Mouse (Mus musculus) forebrain, embryonic 14.5 days (tissue): ENCODE measurements around the gene Pigk. TPM values are rescaled to one million over a fixed set of nuclear protein-coding genes. Genes with fewer than 3 reads are reported as not detected.
A peak's percentile ranks its signal among the peaks of the same experiment; 100 is the strongest.

ENCODE experiments used
- ATAC-seq: fragments of 200-750 bp; cut with Nextera tagmentation; 2 replicates; pipeline ENCODE4 v1.8.0; 2017; ENCODE audit warnings: mild to moderate bottlenecking, moderate library complexity
- DNase-seq: peaks from one replicate; pipeline ENCODE4 v3.0.0-alpha.2; 2015; ENCODE audit warnings: low spot score
- H3K27ac ChIP-seq: fragments of 300-500 bp; sonication (generic); 2 replicates; pipeline ENCODE4 v1.5.1; 2014; ENCODE audit warnings: low read depth, mild to moderate bottlenecking, control low read depth, low read length, moderate library complexity
- H3K27me3 ChIP-seq: fragments of 300-500 bp; sonication (generic); replicated peaks from 2 replicates; pipeline ENCODE4 v1.6.1; 2014; ENCODE audit warnings: low read length, control low read depth, mixed read lengths; ENCODE audit not compliant: control insufficient read depth, insufficient read depth
- H3K36me3 ChIP-seq: fragments of 300-500 bp; sonication (generic); 2 replicates; pipeline ENCODE4 v1.6.1; 2014; ENCODE audit warnings: low read length, control low read depth; ENCODE audit not compliant: control insufficient read depth, insufficient read depth
- H3K4me1 ChIP-seq: fragments of 300-500 bp; sonication (generic); 2 replicates; pipeline ENCODE4 v1.6.1; 2014; ENCODE audit warnings: antibody characterized with exemption, low read length, control low read depth; ENCODE audit not compliant: control insufficient read depth, insufficient read depth
- H3K4me2 ChIP-seq: fragments of 300-500 bp; sonication (generic); 2 replicates; pipeline ENCODE4 v1.6.1; 2014; ENCODE audit warnings: mild to moderate bottlenecking, control low read depth, low read length
- H3K4me3 ChIP-seq: fragments of 300-500 bp; sonication (generic); 2 replicates; pipeline ENCODE4 v1.5.1; 2014; ENCODE audit warnings: low read depth, low read length, control low read depth
- H3K9ac ChIP-seq: fragments of 300-500 bp; sonication (generic); 2 replicates; pipeline ENCODE4 v1.6.1; 2014; ENCODE audit warnings: mild to moderate bottlenecking, low read length, control low read depth, moderate library complexity
- H3K9me3 ChIP-seq: fragments of 300-500 bp; sonication (generic); replicated peaks from 2 replicates; pipeline ENCODE4 v1.6.1; 2016; ENCODE audit warnings: low read length, control low read depth, mixed read lengths; ENCODE audit not compliant: control insufficient read depth
- WGBS: fragments of 180-500 bp; shearing (Covaris S2); extraction: QIAGEN DNeasy Blood & Tissue Kit; methylation state at CpG from one replicate; pipeline ENCODE4 v1.1.7; 2014; 5-methylcytosine and 5-hydroxymethylcytosine counted together
- polyA plus RNA-seq: library from polyadenylated mRNA; unstranded; fragments of >200 nt; fragmentation: Nextera tagmentation; extraction: Ambion mirVana; gene quantifications from 2 replicates; pipeline ENCODE4 v1.2.1, GENCODE M21; 2014

Gene Pigk
- polyA plus RNA-seq, 1 experiment from 2014 or later: 34.0 TPM

DNA sequence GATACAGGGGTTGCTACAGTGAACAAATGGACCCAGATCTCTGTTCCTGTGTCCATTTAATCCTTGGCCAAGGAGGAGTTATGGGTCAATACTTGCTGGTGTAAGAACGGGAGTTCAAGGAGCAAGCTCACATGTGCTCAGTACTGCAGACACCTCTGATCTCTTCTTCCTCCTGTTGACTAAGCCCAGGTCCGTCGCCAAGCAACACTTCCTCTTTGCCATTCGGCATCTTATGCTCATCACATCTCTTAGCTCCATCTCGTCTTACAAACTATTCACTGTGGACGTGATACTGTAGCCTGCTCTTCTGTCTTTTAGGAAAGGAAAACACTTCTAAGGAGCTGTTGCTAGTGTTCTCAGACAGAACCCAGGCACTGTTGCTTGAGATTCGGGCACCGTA, 203.7 kb downstream of the Pigk start:
- Histone ChIP-seq H3K4me3 (no peak overlapping the region), H3K27me3 (no peaks in the 10 kb centered on the region), H3K4me1 (no peaks in the 10 kb centered on the region), H3K9me3 (no peaks in the 10 kb centered on the region), H3K9ac (no peak overlapping the region), H3K4me2 (no peak overlapping the region), H3K36me3 (no peaks in the 10 kb centered on the region), H3K27ac (no peak overlapping the region)
- WGBS: 86% methylated on average over 8 of the region's 8 CpGs
- ATAC-seq: no peak
- DNase-seq: no peak

DNA sequence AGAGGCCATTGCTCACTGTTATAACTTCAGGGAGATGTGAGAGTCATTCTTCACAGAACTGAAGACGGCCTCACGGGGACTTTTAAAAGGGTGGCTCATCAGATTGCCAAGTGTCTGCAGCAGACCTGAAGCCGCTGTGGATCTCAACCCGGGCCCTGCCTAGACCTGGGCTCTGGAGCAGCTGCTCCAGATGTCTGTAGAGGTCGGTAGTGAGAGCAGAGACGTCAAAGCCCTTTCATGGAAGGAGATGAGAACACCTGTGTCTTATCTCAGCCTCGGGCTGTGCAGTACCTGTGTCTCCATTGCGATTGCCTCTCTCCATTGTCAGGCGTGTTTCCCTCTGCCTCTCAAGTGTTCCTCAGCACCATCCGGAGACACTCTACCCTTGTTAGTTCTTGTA, 205.2 kb downstream of the Pigk start:
- no peaks in the 10 kb centered on the region for H3K4me1 ChIP-seq
- H3K9me3 ChIP-seq: no peaks in the 10 kb centered on the region
- no peak overlapping the region for H3K9ac ChIP-seq
- ATAC-seq (no peak), DNase-seq (no peak)
- H3K4me3 ChIP-seq: no peak overlapping the region
- no peaks in the 10 kb centered on the region for H3K27me3 ChIP-seq
- no peaks in the 10 kb centered on the region for H3K36me3 ChIP-seq
- H3K27ac ChIP-seq: no peak overlapping the region
- WGBS: 81% methylated on average over 10 of the region's 10 CpGs
- no peak overlapping the region for H3K4me2 ChIP-seq

DNA sequence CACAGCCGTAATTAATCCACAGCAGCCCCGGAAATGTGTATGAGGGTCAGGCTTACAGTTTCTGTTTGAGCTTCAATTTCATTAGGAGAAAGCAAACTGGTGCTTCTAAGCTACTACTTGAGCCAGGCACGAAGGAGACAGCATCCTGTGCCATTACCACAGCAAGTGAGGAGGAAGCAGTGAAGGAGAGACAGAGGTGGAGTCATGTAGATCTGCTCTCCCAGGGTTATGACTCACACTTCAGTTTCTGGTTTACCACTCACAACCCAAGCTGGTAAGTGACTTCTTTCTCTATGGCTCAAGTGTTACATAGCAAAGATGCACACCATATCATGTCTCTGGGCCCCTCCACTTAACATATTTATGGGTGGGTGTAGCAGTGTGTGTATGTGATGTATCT, 206.5 kb downstream of the Pigk start:
- 87% methylated on average over 3 of the region's 3 CpGs for WGBS

DNA sequence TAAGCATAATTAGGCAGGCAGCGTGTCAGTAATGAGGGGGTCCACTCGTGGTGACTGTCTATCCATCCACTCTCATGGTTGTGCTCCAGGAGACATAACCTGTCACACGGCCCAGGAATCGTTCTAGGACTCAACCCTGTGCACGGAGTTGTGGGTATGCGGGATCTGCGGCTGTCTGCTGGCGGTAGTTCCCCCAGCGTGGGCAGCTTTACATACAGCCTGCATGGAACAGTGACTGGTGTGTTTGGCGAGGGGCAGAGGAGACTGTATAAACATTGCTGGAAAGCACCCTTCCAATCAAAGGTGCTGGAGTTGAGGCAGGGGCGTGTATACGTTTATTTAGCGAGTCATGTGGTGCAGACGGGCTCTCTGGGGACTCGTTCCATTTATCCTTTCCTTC, 209.6 kb downstream of the Pigk start:
- H3K9me3 ChIP-seq: no peaks in the 10 kb centered on the region
- peaks cover 7% of the 10 kb centered on the region for H3K4me1 ChIP-seq
- WGBS: 78% methylated on average over 15 of the region's 15 CpGs
- H3K9ac ChIP-seq: no peak overlapping the region
- H3K36me3 ChIP-seq: no peaks in the 10 kb centered on the region
- H3K4me2 ChIP-seq: no peak overlapping the region
- DNase-seq (no peak), ATAC-seq (peak; percentile 38; the same call in 1 of the 2 replicates)
- H3K4me3 ChIP-seq: no peak overlapping the region
- no peaks in the 10 kb centered on the region for H3K27me3 ChIP-seq
- H3K27ac ChIP-seq: no peak overlapping the region

More for the DNA sequence above, 206.5 kb downstream of the Pigk start:
- no peaks in the 10 kb centered on the region for H3K4me1 ChIP-seq
- no peak overlapping the region for H3K27ac ChIP-seq
- no peak for ATAC-seq
- H3K4me2 ChIP-seq: no peak overlapping the region
- no peaks in the 10 kb centered on the region for H3K36me3 ChIP-seq
- no peaks in the 10 kb centered on the region for H3K9me3 ChIP-seq
- no peak overlapping the region for H3K4me3 ChIP-seq
- H3K27me3 ChIP-seq: no peaks in the 10 kb centered on the region
- no peak for DNase-seq
- no peak overlapping the region for H3K9ac ChIP-seq

DNA sequence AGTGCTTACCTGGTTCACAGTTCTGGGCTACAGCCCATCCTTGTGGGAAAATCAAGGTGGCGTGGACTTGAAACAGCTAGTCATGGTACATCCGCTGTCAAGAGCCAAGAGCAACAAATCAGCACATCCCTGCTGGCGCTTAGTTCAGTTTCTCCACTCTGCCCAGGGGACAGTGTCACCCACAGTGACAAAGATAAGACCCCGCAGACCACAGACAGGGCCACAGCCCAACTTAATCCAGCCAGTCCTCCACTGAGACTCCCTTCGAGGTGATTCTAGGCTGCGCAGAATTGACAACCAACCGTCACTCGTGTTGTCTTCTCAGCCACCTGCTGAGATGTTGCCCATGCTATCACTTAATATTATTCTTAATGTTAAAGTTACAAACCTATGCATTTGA, 211.5 kb downstream of the Pigk start:
- Histone ChIP-seq H3K4me3 (no peak overlapping the region), H3K4me1 (peaks cover 10% of the 10 kb centered on the region), H3K27me3 (no peaks in the 10 kb centered on the region), H3K9me3 (no peaks in the 10 kb centered on the region), H3K36me3 (no peaks in the 10 kb centered on the region), H3K27ac (no peak overlapping the region), H3K9ac (no peak overlapping the region), H3K4me2 (no peak overlapping the region)
- WGBS: 95% methylated on average over 8 of the region's 8 CpGs
- no peak for DNase-seq
- no peak for ATAC-seq

- no peaks in the 10 kb centered on the region for H3K27me3 ChIP-seq
- no peak overlapping the region for H3K27ac ChIP-seq
- no peak overlapping the region for H3K4me3 ChIP-seq
- DNase-seq (no peak), ATAC-seq (no peak)
- WGBS: 81% methylated on average over 4 of the region's 4 CpGs
- no peaks in the 10 kb centered on the region for H3K36me3 ChIP-seq
- peaks cover 10% of the 10 kb centered on the region for H3K4me1 ChIP-seq
- no peak overlapping the region for H3K4me2 ChIP-seq
- H3K9me3 ChIP-seq: no peaks in the 10 kb centered on the region
- no peak overlapping the region for H3K9ac ChIP-seq
Observed at GRCm38 (mm10) chr3:152926166-152926565, 212.3 kb downstream of the Pigk start.

DNA sequence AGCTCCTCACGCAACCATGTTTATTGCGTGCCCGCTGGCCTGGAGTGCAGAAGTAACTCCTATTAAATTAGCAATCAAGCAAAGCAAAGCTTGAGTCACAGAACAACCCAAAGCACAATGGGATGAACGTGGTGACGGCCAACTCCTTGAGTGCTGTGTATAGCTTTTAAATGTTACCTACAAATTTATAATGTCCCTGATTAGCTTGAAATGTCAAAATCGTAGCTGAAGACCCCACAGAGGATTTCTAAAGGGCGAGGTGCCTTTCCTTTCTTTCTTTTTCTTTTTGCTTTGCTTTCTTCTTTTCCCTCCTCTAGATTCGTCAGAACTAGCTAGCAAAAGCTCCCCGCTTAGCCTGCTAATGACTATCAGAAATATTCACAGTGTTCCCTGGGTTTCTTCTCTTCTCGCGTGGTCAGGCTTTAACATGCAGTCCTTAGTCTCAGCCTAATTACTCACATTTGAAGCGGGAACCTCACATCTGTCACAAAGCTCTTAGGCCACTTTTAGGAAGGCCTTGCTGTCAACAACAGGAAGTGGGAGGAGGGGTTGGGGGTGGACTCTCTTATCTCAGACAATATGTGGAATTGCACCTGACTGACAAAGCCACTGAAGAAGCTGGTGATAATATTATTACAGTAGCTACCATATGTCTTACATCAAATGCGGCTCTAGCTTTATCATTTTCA, 214.5 kb downstream of the Pigk start:
- DNase-seq (peak; percentile 56), ATAC-seq (no peak)
- Histone ChIP-seq H3K27me3 (no peaks in the 10 kb centered on the region), H3K9me3 (no peaks in the 10 kb centered on the region), H3K9ac (no peak overlapping the region), H3K4me3 (no peak overlapping the region), H3K4me2 (no peak overlapping the region), H3K36me3 (no peaks in the 10 kb centered on the region), H3K4me1 (peaks cover 10% of the 10 kb centered on the region), H3K27ac (no peak overlapping the region; the same call in 1 of the 2 replicates)
- 49% methylated on average over 13 of the region's 13 CpGs for WGBS

GRCm38 (mm10) chr3:152929256-152929787, 215.4 kb downstream of the Pigk start:
- Histone ChIP-seq H3K4me3 (no peak overlapping the region), H3K4me2 (no peak overlapping the region), H3K9ac (no peak overlapping the region), H3K27me3 (no peaks in the 10 kb centered on the region), H3K4me1 (peaks cover 10% of the 10 kb centered on the region), H3K36me3 (no peaks in the 10 kb centered on the region), H3K9me3 (no peaks in the 10 kb centered on the region), H3K27ac (no peak overlapping the region)
- DNase-seq: no peak
- 47% methylated on average over 10 of the region's 10 CpGs for WGBS
- peak; percentile 32; the same call in 1 of the 2 replicates for ATAC-seq

- no peaks in the 10 kb centered on the region for H3K9me3 ChIP-seq
- H3K27ac ChIP-seq: no peak overlapping the region
- H3K36me3 ChIP-seq: no peaks in the 10 kb centered on the region
- ATAC-seq (no peak), DNase-seq (no peak)
- 78% methylated on average over 7 of the region's 7 CpGs for WGBS
- H3K27me3 ChIP-seq: no peaks in the 10 kb centered on the region
- H3K9ac ChIP-seq: no peak overlapping the region
- peaks cover 10% of the 10 kb centered on the region for H3K4me1 ChIP-seq
- no peak overlapping the region for H3K4me3 ChIP-seq
- no peak overlapping the region for H3K4me2 ChIP-seq
Observed at GRCm38 (mm10) chr3:152929788-152930281, 215.9 kb downstream of the Pigk start.
